Mouse (Mus musculus) midbrain, embryonic 11.5 days (tissue): ENCODE results near the gene Htt. TPM values are rescaled to one million over a fixed set of nuclear protein-coding genes. Genes with fewer than 3 reads are reported as not detected.
"Not testable (repeated sequence)": the region's sequence is repeated elsewhere in the genome, so short reads cannot be mapped to it uniquely, and the experiment has no call there.

Source experiments
- ATAC-seq: fragments of 200-750 bp; cut with Nextera tagmentation; 2 replicates; pipeline ENCODE4 v1.8.0; 2017; ENCODE audit warnings: moderate TSS enrichment, moderate library complexity; ENCODE audit not compliant: low FRiP score
- DNase-seq: peaks from one replicate; pipeline ENCODE4 v3.0.0; 2015; ENCODE audit warnings: low spot score; ENCODE audit errors: missing footprints
- H3K27ac ChIP-seq: fragments of 300-500 bp; sonication (generic); 2 replicates; pipeline ENCODE4 v1.5.1; 2014; ENCODE audit warnings: low read depth, low read length
- H3K27me3 ChIP-seq: fragments of 300-500 bp; sonication (generic); 2 replicates; pipeline ENCODE4 v1.6.1; 2014; ENCODE audit warnings: mild to moderate bottlenecking, low read length, moderate library complexity, mixed read lengths; ENCODE audit not compliant: control insufficient read depth, insufficient read depth
- H3K36me3 ChIP-seq: fragments of 300-500 bp; sonication (generic); 2 replicates; pipeline ENCODE4 v1.6.1; 2014; ENCODE audit warnings: mild to moderate bottlenecking, low read length, moderate library complexity, mixed read lengths; ENCODE audit not compliant: control insufficient read depth, insufficient read depth
- H3K4me1 ChIP-seq: fragments of 300-500 bp; sonication (generic); 2 replicates; pipeline ENCODE4 v1.6.1; 2014; ENCODE audit warnings: low read length; ENCODE audit not compliant: control insufficient read depth, insufficient read depth
- H3K4me2 ChIP-seq: fragments of 300-500 bp; sonication (generic); 2 replicates; pipeline ENCODE4 v1.6.1; 2014; ENCODE audit warnings: mild to moderate bottlenecking, moderate library complexity
- H3K4me3 ChIP-seq: fragments of 300-500 bp; sonication (generic); 2 replicates; pipeline ENCODE4 v1.5.1; 2014; ENCODE audit warnings: low read depth, low read length
- H3K9ac ChIP-seq: fragments of 300-500 bp; sonication (generic); 2 replicates; pipeline ENCODE4 v1.6.1; 2014; ENCODE audit warnings: low read length
- H3K9me3 ChIP-seq: fragments of 300-500 bp; sonication (generic); 2 replicates; pipeline ENCODE4 v1.6.1; 2016; ENCODE audit warnings: low read length; ENCODE audit not compliant: control insufficient read depth
- WGBS: fragments of 180-500 bp; shearing (Covaris S2); extraction: QIAGEN DNeasy Blood & Tissue Kit; methylation state at CpG from one replicate; pipeline ENCODE4 v1.1.7; 2014; 5-methylcytosine and 5-hydroxymethylcytosine counted together
- polyA plus RNA-seq: library from polyadenylated mRNA; unstranded; fragments of >200 nt; fragmentation: Nextera tagmentation; extraction: Ambion mirVana; gene quantifications from 2 replicates; pipeline ENCODE4 v1.2.1, GENCODE M21; 2014

Gene Htt
- polyA plus RNA-seq: 12.4 and 13.4 TPM in 2 replicates

GRCm38 (mm10) chr5:34761509-34761908, at the start of gene Htt:
Gene Htt, plus strand, starts transcription at chr5:34761740.
- Histone ChIP-seq H3K4me1 (peaks cover 9% of the 10 kb centered on the region), H3K9ac (peak within 1 kb of the TSS; percentile 82), H3K27ac (peak within 1 kb of the TSS; percentile 87), H3K36me3 (no peaks in the 10 kb centered on the region), H3K9me3 (no peaks in the 10 kb centered on the region), H3K4me2 (peak within 1 kb of the TSS; percentile 91), H3K27me3 (no peaks in the 10 kb centered on the region), H3K4me3 (peak within 1 kb of the TSS; percentile 71)
- ATAC-seq (peak; percentile 98), DNase-seq (peak; percentile 98)
- WGBS: under 1% methylated on average over 35 of the region's 35 CpGs

GRCm38 (mm10) chr5:34714371-34714770, 47.2 kb upstream of the Htt start:
- WGBS: 83% methylated on average over 3 of the region's 3 CpGs
- not testable (repeated sequence) for H3K4me2 ChIP-seq, ATAC-seq, H3K9ac ChIP-seq, H3K27me3 ChIP-seq, H3K4me3 ChIP-seq, H3K27ac ChIP-seq, H3K36me3 ChIP-seq, H3K4me1 ChIP-seq, H3K9me3 ChIP-seq, DNase-seq

GRCm38 (mm10) chr5:34714816-34715215, 46.7 kb upstream of the Htt start:
- Histone ChIP-seq H3K9ac (no peak overlapping the region), H3K4me2 (no peak overlapping the region), H3K4me3 (no peak overlapping the region), H3K27ac (no peak overlapping the region), H3K27me3 (no peaks in the 10 kb centered on the region), H3K4me1 (no peaks in the 10 kb centered on the region), H3K9me3 (no peaks in the 10 kb centered on the region), H3K36me3 (no peaks in the 10 kb centered on the region)
- DNase-seq: no peak
- 90% methylated on average over 5 of the region's 5 CpGs for WGBS
- ATAC-seq: no peak

- Histone ChIP-seq H3K4me1 (no peaks in the 10 kb centered on the region), H3K4me2 (no peak overlapping the region), H3K27me3 (no peaks in the 10 kb centered on the region), H3K9ac (no peak overlapping the region), H3K4me3 (no peak overlapping the region), H3K27ac (no peak overlapping the region), H3K9me3 (no peaks in the 10 kb centered on the region), H3K36me3 (no peaks in the 10 kb centered on the region)
- no peak for ATAC-seq
- DNase-seq: no peak
These were observed 32.4 kb upstream of the Htt start for GRCm38 (mm10) chr5:34729141-34729540.

GRCm38 (mm10) chr5:34730255-34730654, 31.3 kb upstream of the Htt start:
- Histone ChIP-seq H3K4me2 (no peak overlapping the region), H3K4me3 (no peak overlapping the region), H3K9ac (no peak overlapping the region), H3K27me3 (no peaks in the 10 kb centered on the region), H3K4me1 (no peaks in the 10 kb centered on the region), H3K9me3 (no peaks in the 10 kb centered on the region), H3K27ac (no peak overlapping the region), H3K36me3 (no peaks in the 10 kb centered on the region)
- ATAC-seq (no peak), DNase-seq (no peak)
- 73% methylated on average over 1 of the region's 1 CpGs for WGBS

- ATAC-seq (no peak), DNase-seq (no peak)
- Histone ChIP-seq H3K27me3 (no peaks in the 10 kb centered on the region), H3K4me1 (no peaks in the 10 kb centered on the region), H3K27ac (no peak overlapping the region), H3K36me3 (no peaks in the 10 kb centered on the region), H3K4me3 (no peak overlapping the region), H3K4me2 (no peak overlapping the region), H3K9me3 (no peaks in the 10 kb centered on the region), H3K9ac (no peak overlapping the region)
- WGBS: 61% methylated on average over 3 of the region's 3 CpGs
These were observed 10.1 kb upstream of the Htt start for GRCm38 (mm10) chr5:34751477-34751876.

GRCm38 (mm10) chr5:34758762-34759161, 2.8 kb upstream of the Htt start:
- no peak overlapping the region for H3K9ac ChIP-seq
- WGBS: 82% methylated on average over 1 of the region's 1 CpGs
- no peak overlapping the region for H3K4me3 ChIP-seq
- H3K9me3 ChIP-seq: no peaks in the 10 kb centered on the region
- no peak for ATAC-seq
- H3K27ac ChIP-seq: no peak overlapping the region
- H3K4me2 ChIP-seq: no peak overlapping the region
- H3K27me3 ChIP-seq: no peaks in the 10 kb centered on the region
- peaks cover 9% of the 10 kb centered on the region for H3K4me1 ChIP-seq
- DNase-seq: no peak
- no peaks in the 10 kb centered on the region for H3K36me3 ChIP-seq

- Histone ChIP-seq H3K36me3 (no peaks in the 10 kb centered on the region), H3K4me1 (peaks cover 9% of the 10 kb centered on the region), H3K27ac (0 out of 2 replicates have a peak overlapping the region, but pooled peaks have one; percentile 25), H3K9me3 (no peaks in the 10 kb centered on the region), H3K27me3 (no peaks in the 10 kb centered on the region), H3K4me3 (peak overlapping the region; percentile 71), H3K9ac (peak overlapping the region; percentile 82), H3K4me2 (peak overlapping the region; percentile 91)
- 1% methylated on average over 19 of the region's 19 CpGs for WGBS
- DNase-seq (no peak), ATAC-seq (no peak; the same call in 1 of the 2 replicates)
These were observed 561 bp upstream of the Htt start for GRCm38 (mm10) chr5:34760850-34761508.

GRCm38 (mm10) chr5:34761934-34762611, 533 bp downstream of the Htt start:
- H3K4me2 ChIP-seq: peak overlapping the region; percentile 91
- WGBS: 1% methylated on average over 40 of the region's 54 CpGs
- H3K4me1 ChIP-seq: peaks cover 9% of the 10 kb centered on the region
- H3K9me3 ChIP-seq: no peaks in the 10 kb centered on the region
- DNase-seq (peak; percentile 96), ATAC-seq (peak; percentile 62)
- peak overlapping the region; percentile 82 for H3K9ac ChIP-seq
- peak overlapping the region; percentile 87 for H3K27ac ChIP-seq
- peak overlapping the region; percentile 71 for H3K4me3 ChIP-seq
- H3K36me3 ChIP-seq: no peaks in the 10 kb centered on the region
- H3K27me3 ChIP-seq: no peaks in the 10 kb centered on the region
